Mouse (Mus musculus): ENCODE measurements around the gene Ddx39b. TPM values are rescaled to one million over a fixed set of nuclear protein-coding genes. Genes with fewer than 3 reads are reported as not detected.

Gene Ddx39b
- polyA plus RNA-seq, 1 experiment from 2014 or later = 569 TPM

DNA sequence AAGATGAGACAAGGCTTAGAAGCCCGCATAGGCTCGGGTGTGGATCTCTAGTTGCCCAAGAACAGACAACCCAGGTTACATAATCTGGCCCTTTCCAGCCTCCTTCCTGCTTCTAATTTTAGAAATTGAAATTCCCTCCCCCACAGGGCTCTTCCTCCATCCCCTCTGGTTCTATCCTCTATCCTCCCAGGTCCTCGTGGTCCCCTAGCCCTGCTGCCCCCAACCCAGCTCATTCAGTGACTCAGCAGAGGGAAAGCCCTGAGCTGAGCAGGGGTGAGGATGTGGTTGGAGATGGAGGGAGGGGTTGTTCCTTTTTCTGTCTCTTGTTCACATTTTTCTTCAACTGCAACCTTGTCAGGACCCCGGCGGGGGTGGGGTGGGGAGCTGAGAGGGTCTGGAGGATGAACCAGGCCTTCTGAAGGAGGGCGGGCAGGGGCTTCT is 21.9 kb upstream of the Ddx39b start:
- Histone ChIP-seq H3K27ac (ENCODE audit: low read depth) (0 out of 2 replicates have a peak overlapping the region, but pooled peaks have one; percentile 32), H3K4me2 (no peak overlapping the region), H3K27me3 (ENCODE audit: insufficient read depth, low read length) (no peaks in the 10 kb centered on the region), H3K9me3 (ENCODE audit: low read depth, low read length) (no peaks in the 10 kb centered on the region), H3K4me1 (ENCODE audit: insufficient read depth) (no peaks in the 10 kb centered on the region), H3K9ac (no peak overlapping the region), H3K36me3 (ENCODE audit: insufficient read depth) (peaks cover 23% of the 10 kb centered on the region), H3K4me3 (ENCODE audit: low read depth, low read length) (no peak overlapping the region)
- ATAC-seq (ENCODE audit: insufficient read depth) (no peak), DNase-seq (no peak)
- TF ChIP-seq CTCF (IDR thresholded peaks at IDR 0.05; ENCODE audit: low read depth) = no peak
- 66% methylated on average over 6 of the region's 6 CpGs for WGBS

DNA sequence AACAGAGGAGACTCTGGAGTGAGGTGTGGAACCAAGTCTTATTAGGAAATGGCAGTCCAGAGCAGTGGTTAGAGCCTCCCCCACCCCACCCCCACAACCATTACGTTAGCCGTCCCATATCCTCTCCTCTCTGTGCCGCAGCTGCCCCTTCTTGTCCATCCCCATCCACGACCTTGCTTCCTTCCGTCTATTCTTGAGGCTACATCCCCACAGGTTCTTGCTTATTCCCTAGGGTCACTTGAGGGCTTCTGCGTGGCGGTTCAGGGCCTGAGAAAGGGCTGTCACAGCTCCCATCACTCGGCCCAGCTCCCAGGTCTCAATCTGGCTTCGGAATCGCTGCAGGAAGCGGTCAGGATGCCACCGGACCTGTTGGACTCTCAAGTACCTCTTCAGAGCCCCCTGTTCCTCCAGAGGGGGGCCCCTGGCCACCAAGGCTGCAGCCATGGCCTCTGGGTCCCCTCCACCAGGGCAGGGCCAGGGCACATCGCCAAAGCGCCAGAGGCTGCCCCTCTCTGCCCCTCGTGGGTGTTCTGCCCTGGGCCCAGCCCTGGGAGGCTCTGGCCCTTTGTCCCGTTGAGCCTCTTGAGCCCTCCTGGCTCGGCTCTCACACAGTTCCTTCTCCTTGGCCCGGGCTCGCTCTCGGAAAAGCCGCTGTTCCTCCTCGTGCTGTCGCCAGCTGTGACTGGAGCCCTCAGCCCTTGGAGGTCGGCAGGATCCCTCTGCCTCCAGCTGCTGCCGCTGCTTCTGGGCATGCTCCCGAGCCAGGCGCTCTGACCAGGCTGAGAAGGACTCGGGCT is 21.2 kb upstream of the Ddx39b start, which contains the start of gene Gm16181:
Gene Gm16181 (plus strand): TSS at position 679 of the 797 bp plus-strand sequence.
- Histone ChIP-seq H3K4me2 (no peak within 1 kb of the TSS), H3K4me1 (ENCODE audit: insufficient read depth) (no peaks in the 10 kb centered on the region), H3K9ac (peak within 1 kb of the TSS; percentile 20; the same call in 1 of the 2 replicates), H3K36me3 (ENCODE audit: insufficient read depth) (peaks cover 27% of the 10 kb centered on the region), H3K4me3 (ENCODE audit: low read depth, low read length) (no peak within 1 kb of the TSS), H3K27me3 (ENCODE audit: insufficient read depth, low read length) (no peaks in the 10 kb centered on the region), H3K9me3 (ENCODE audit: low read depth, low read length) (no peaks in the 10 kb centered on the region), H3K27ac (ENCODE audit: low read depth) (peak within 1 kb of the TSS; percentile 78; the same call in 1 of the 2 replicates)
- ATAC-seq (ENCODE audit: insufficient read depth) (peak; percentile 50), DNase-seq (peak; percentile 61)
- no peak for TF ChIP-seq CTCF (IDR thresholded peaks at IDR 0.05; ENCODE audit: low read depth)
- 54% methylated on average over 28 of the region's 28 CpGs for WGBS

DNA sequence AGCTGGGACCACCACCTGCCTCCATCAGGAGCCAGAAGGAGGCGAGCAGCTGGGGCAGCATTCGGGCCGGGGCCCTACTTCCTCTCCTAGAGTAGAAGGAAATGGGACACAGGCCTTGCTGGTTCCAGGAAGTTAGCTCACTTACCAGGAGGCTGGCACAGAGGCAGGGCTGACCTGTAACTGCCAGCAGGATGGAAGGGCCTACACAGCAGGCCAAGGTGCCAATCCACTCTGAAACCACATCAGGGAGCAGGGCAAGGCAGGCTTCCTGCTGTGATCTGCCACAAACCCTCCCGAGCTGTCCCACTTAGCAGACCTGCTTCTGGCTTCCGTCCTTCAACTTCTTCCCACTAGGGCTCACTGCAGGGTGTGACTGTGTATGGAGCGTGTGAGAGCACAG is 19.2 kb upstream of the Ddx39b start:
- no peaks in the 10 kb centered on the region for H3K9me3 ChIP-seq (ENCODE audit: low read depth, low read length)
- TF ChIP-seq CTCF (IDR thresholded peaks at IDR 0.05; ENCODE audit: low read depth) = no peak; the same call in 1 of the 2 replicates
- H3K27ac ChIP-seq (ENCODE audit: low read depth) = peak overlapping the region; percentile 52; the same call in 1 of the 2 replicates
- H3K4me3 ChIP-seq (ENCODE audit: low read depth, low read length) = no peak overlapping the region
- H3K9ac ChIP-seq = no peak overlapping the region
- peak; percentile 45 for DNase-seq
- H3K27me3 ChIP-seq (ENCODE audit: insufficient read depth, low read length) = no peaks in the 10 kb centered on the region
- H3K36me3 ChIP-seq (ENCODE audit: insufficient read depth) = peaks cover 34% of the 10 kb centered on the region
- H3K4me1 ChIP-seq (ENCODE audit: insufficient read depth) = no peaks in the 10 kb centered on the region
- no peak for ATAC-seq (ENCODE audit: insufficient read depth)
- H3K4me2 ChIP-seq = no peak overlapping the region
- 57% methylated on average over 6 of the region's 6 CpGs for WGBS

DNA sequence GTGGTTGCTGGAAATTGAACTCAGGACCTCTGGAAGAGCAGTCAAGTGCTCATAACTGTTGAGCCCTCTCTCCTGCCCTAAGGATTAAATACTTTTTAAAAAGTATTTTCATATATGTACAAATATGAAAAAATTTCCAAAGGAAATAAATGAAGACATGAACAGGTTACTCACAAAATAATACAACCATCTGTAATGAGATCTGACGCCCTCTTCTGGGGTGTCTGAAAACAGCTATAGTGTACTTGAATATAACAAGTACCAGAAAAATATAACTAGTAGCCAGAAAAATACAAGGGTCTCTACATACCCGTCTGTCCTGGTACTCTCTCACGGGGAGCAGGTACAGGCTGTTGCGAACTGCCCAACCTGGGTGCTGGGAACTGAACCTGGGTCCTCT is 16.9 kb upstream of the Ddx39b start:
- no peak for DNase-seq
- no peak overlapping the region for H3K9ac ChIP-seq
- no peak overlapping the region for H3K4me3 ChIP-seq (ENCODE audit: low read depth, low read length)
- peaks cover 50% of the 10 kb centered on the region for H3K36me3 ChIP-seq (ENCODE audit: insufficient read depth)
- no peak overlapping the region for H3K27ac ChIP-seq (ENCODE audit: low read depth)
- H3K4me1 ChIP-seq (ENCODE audit: insufficient read depth) = no peaks in the 10 kb centered on the region
- TF ChIP-seq CTCF (IDR thresholded peaks at IDR 0.05; ENCODE audit: low read depth) = no peak
- 96% methylated on average over 4 of the region's 4 CpGs for WGBS
- no peaks in the 10 kb centered on the region for H3K27me3 ChIP-seq (ENCODE audit: insufficient read depth, low read length)
- H3K9me3 ChIP-seq (ENCODE audit: low read depth, low read length) = no peaks in the 10 kb centered on the region
- no peak for ATAC-seq (ENCODE audit: insufficient read depth)
- H3K4me2 ChIP-seq = no peak overlapping the region

DNA sequence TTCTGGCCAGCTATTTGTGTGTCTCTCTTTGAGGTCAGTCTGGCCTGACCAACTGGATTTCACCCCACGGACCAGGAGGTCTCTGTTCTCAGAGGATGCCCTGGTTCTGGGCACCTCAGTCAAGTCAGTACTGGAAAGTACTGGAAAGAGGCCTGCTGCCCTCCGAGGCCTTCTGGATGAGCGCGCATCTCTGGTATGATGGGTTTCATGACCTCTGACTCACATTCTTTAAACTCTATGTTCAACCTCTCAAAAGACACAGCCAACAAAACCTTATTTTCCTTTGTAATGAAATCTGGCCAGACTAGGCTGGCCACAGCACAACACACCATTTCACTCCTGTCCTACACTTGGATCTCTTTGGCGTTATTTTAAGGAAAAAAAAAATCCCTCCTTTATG is 16.1 kb upstream of the Ddx39b start:
- Histone ChIP-seq H3K4me2 (no peak overlapping the region), H3K27me3 (ENCODE audit: insufficient read depth, low read length) (no peaks in the 10 kb centered on the region), H3K4me3 (ENCODE audit: low read depth, low read length) (no peak overlapping the region), H3K27ac (ENCODE audit: low read depth) (no peak overlapping the region), H3K4me1 (ENCODE audit: insufficient read depth) (no peaks in the 10 kb centered on the region), H3K9ac (no peak overlapping the region), H3K36me3 (ENCODE audit: insufficient read depth) (peaks cover 48% of the 10 kb centered on the region), H3K9me3 (ENCODE audit: low read depth, low read length) (no peaks in the 10 kb centered on the region)
- no peak for DNase-seq
- WGBS = 94% methylated on average over 5 of the region's 5 CpGs
- no peak for TF ChIP-seq CTCF (IDR thresholded peaks at IDR 0.05; ENCODE audit: low read depth)
- ATAC-seq (ENCODE audit: insufficient read depth) = no peak

DNA sequence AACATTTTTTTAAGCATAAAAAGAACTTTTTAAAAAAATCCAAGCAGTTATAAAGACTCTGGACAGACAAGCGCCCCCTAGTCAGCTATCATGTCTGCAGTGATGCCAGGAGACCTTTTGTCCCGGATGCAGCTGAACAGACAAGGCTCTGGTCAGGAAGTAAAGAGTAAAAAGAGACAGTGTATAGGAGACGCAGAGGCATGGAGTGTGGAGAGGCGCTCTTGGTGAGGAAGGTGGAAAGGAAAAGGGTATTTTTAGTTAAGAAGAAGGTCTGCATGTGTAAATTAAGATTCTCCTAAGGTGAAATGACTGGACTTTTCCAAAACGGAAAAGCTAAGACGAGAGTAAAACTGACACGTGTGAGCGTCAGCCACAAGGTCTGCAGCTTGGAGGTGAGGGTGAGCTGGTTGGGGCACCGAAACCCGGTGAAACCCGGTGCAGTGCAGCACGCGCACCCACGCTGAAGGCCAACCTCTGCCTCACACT is 14.9 kb upstream of the Ddx39b start:
- Histone ChIP-seq H3K9me3 (ENCODE audit: low read depth, low read length) (no peaks in the 10 kb centered on the region), H3K4me1 (ENCODE audit: insufficient read depth) (no peaks in the 10 kb centered on the region), H3K27ac (ENCODE audit: low read depth) (no peak overlapping the region), H3K4me3 (ENCODE audit: low read depth, low read length) (no peak overlapping the region), H3K9ac (no peak overlapping the region), H3K4me2 (no peak overlapping the region), H3K36me3 (ENCODE audit: insufficient read depth) (peaks cover 52% of the 10 kb centered on the region), H3K27me3 (ENCODE audit: insufficient read depth, low read length) (no peaks in the 10 kb centered on the region)
- TF ChIP-seq CTCF (IDR thresholded peaks at IDR 0.05; ENCODE audit: low read depth) = 0 out of 2 replicates have a peak, but pooled peaks have one; percentile 5
- WGBS = 72% methylated on average over 14 of the region's 14 CpGs
- no peak for ATAC-seq (ENCODE audit: insufficient read depth)
- peak; percentile 37 for DNase-seq

DNA sequence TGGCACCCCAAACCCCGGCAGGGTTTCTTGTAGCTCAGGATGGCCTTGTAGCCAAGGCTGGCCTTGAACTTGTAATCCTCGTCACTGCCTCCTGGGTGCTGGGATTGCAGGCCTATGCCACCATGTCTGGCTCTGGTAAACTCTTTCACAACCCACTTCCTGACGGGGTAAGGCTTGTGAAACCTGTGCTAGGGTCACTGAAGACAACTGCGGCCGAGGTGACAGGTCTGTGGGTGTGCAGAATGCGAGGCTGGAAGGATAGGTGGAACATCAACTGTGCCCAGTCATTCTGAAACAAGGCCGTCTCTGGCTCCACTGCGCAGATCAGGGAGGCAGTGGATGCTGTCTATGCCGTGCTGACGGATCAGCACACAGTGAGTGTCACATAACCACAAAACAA is 10.5 kb upstream of the Ddx39b start:
- Histone ChIP-seq H3K4me1 (ENCODE audit: insufficient read depth) (peaks cover 13% of the 10 kb centered on the region; the same call in 1 of the 2 replicates), H3K36me3 (ENCODE audit: insufficient read depth) (peaks cover 46% of the 10 kb centered on the region), H3K27me3 (ENCODE audit: insufficient read depth, low read length) (no peaks in the 10 kb centered on the region), H3K9me3 (ENCODE audit: low read depth, low read length) (no peaks in the 10 kb centered on the region), H3K4me3 (ENCODE audit: low read depth, low read length) (no peak overlapping the region), H3K9ac (peak overlapping the region; percentile 13; the same call in 1 of the 2 replicates), H3K27ac (ENCODE audit: low read depth) (no peak overlapping the region), H3K4me2 (no peak overlapping the region)
- ATAC-seq (ENCODE audit: insufficient read depth) (no peak), DNase-seq (no peak)
- TF ChIP-seq CTCF (IDR thresholded peaks at IDR 0.05; ENCODE audit: low read depth) = no peak
- 90% methylated on average over 10 of the region's 10 CpGs for WGBS
